Mouse (Mus musculus): ENCODE data around the gene Ext2.

GRCm38 (mm10) chr2:93841349-93841748, 19.0 kb upstream of the Ext2 start:
- TF ChIP-seq CTCF (IDR thresholded peaks at IDR 0.05) (no peak), POLR2A (IDR thresholded peaks at IDR 0.05; ENCODE audit: insufficient read depth, low read depth, low read length) (no peak), EP300 (IDR thresholded peaks at IDR 0.05; ENCODE audit: insufficient read depth, low read depth, low read length) (no peak)

All from heart, adult 2 months (tissue).